Mouse (Mus musculus) heart, embryonic 13.5 days (tissue): Measurements from ENCODE around the gene Ankrd13b. TPM values are rescaled to one million over a fixed set of nuclear protein-coding genes. Genes with fewer than 3 reads are reported as not detected.
A peak's percentile ranks its signal among the peaks of the same experiment; 100 is the strongest.

Experiments
- ATAC-seq: fragments of 200-750 bp; cut with Nextera tagmentation; 2 replicates; pipeline ENCODE4 v1.8.0; 2017; ENCODE audit warnings: moderate TSS enrichment; ENCODE audit not compliant: insufficient number of reproducible peaks, low FRiP score, low TSS enrichment; ENCODE audit errors: extremely low read depth
- H3K27ac ChIP-seq: fragments of 300-500 bp; sonication (generic); replicated peaks from 2 replicates; pipeline ENCODE4 v1.5.1; 2015; ENCODE audit warnings: moderate library complexity, mild to moderate bottlenecking, inconsistent platforms
- H3K27me3 ChIP-seq: fragments of 300-500 bp; sonication (generic); replicated peaks from 2 replicates; pipeline ENCODE4 v1.6.1; 2015; ENCODE audit warnings: mild to moderate bottlenecking, inconsistent platforms
- H3K36me3 ChIP-seq: fragments of 300-500 bp; sonication (generic); 2 replicates; pipeline ENCODE4 v1.6.1; 2015; ENCODE audit warnings: mild to moderate bottlenecking, inconsistent platforms
- H3K4me1 ChIP-seq: fragments of 300-500 bp; sonication (generic); 2 replicates; pipeline ENCODE4 v1.6.1; 2015; ENCODE audit warnings: inconsistent platforms
- H3K4me2 ChIP-seq: fragments of 300-500 bp; sonication (generic); 2 replicates; pipeline ENCODE4 v1.6.1; 2015; ENCODE audit warnings: inconsistent platforms, mild to moderate bottlenecking, moderate library complexity
- H3K4me3 ChIP-seq: fragments of 300-500 bp; sonication (generic); 2 replicates; pipeline ENCODE4 v1.5.1; 2015; ENCODE audit warnings: moderate library complexity, mild to moderate bottlenecking, inconsistent platforms
- H3K9ac ChIP-seq: fragments of 300-500 bp; sonication (generic); 2 replicates; pipeline ENCODE4 v1.6.1; 2015; ENCODE audit warnings: inconsistent platforms, mild to moderate bottlenecking, moderate library complexity
- H3K9me3 ChIP-seq: fragments of 300-500 bp; sonication (generic); 2 replicates; pipeline ENCODE4 v1.6.1; 2016; ENCODE audit warnings: inconsistent platforms
- WGBS: fragments of 180-500 bp; shearing (Covaris S2); methylation state at CpG from one replicate; pipeline ENCODE4 v1.1.7; 2015; ENCODE audit warnings: mixed read lengths; 5-methylcytosine and 5-hydroxymethylcytosine counted together
- polyA plus RNA-seq: library from polyadenylated mRNA; unstranded; fragments of >200 nt; fragmentation: Nextera tagmentation; extraction: Ambion mirVana; gene quantifications from 2 replicates; pipeline ENCODE4 v1.2.1, GENCODE M21; 2015

The Ankrd13b gene
- polyA plus RNA-seq, 1 experiment from 2014 or later, result 2.6 TPM

DNA sequence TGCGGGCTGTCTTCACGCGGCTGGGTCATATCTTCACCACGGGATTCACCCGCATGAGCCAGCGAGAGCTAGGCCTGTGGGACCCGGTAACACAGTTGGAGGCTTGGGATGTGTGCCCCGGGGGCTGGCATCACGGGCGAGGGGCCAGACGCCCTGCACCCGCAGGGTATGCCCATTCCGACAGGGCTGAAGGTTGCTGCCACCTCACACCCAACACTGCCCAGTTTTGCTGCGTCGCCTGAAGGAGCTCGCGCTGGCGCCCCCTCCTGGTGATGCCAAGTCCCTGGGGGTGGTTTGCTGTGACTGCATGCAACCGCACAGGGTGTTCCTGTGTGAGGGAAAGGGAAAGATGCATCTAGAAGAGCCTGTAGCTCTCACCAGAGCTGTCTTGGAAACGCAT lies 21.7 kb downstream of the Ankrd13b start:
- 17% methylated on average over 20 of the region's 20 CpGs for WGBS
- Histone ChIP-seq H3K4me3 (no peak overlapping the region), H3K9ac (peak overlapping the region; percentile 41; the same call in 1 of the 2 replicates)

DNA sequence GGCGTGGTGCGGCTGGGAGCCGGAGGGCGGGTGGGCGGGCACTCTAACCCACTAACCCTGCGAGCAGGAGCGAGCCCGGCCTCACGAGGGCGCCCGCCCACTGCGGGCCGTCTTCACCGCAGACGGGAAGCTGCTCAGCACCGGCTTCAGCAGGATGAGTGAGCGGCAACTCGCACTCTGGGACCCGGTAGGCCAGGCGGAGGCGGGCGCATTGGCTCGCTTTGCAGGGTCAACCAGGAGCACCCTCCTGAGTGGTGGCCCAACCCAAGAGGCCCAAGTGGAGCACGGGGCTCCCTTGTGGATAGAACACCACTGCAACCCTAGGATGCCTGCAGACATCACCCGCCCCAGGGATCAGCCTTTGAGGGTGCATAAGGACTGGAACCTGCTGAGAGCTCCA lies 22.3 kb downstream of the Ankrd13b start:
- peak overlapping the region; percentile 41 for H3K9ac ChIP-seq
- peaks cover 53% of the 10 kb centered on the region for H3K27me3 ChIP-seq
- 7% methylated on average over 25 of the region's 25 CpGs for WGBS
- peak overlapping the region; percentile 8; the same call in 1 of the 2 replicates for H3K4me3 ChIP-seq
- H3K27ac ChIP-seq, result no peak overlapping the region
- H3K36me3 ChIP-seq, result peaks cover 33% of the 10 kb centered on the region
- ATAC-seq, result no peak
- peak overlapping the region; percentile 40 for H3K4me2 ChIP-seq
- no peaks in the 10 kb centered on the region for H3K9me3 ChIP-seq
- H3K4me1 ChIP-seq, result peaks cover 53% of the 10 kb centered on the region

More for the DNA sequence above, 21.7 kb downstream of the Ankrd13b start:
- Histone ChIP-seq H3K36me3 (peaks cover 39% of the 10 kb centered on the region), H3K4me1 (peaks cover 52% of the 10 kb centered on the region), H3K9me3 (no peaks in the 10 kb centered on the region), H3K27ac (no peak overlapping the region), H3K27me3 (peaks cover 53% of the 10 kb centered on the region), H3K4me2 (peak overlapping the region; percentile 40)
- ATAC-seq, result no peak

DNA sequence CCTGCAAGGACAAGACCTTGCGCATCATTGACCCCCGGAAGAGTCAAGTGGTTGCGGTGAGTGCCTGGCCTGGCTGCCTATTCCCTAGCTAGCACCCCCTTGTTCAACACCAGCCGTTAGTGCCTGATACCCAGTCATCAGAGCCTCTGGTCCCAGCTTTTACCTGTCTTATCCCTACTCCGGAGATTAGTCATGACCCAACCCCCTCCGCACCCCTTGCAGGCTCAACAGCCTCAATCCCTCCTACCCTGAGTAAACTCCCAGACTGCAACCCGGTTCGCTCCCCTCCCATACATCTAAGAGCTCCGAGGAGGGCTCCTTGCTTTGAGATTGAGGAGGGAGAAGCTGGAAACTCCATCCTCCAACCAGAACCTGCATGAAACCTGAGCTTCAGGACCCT lies 22.9 kb downstream of the Ankrd13b start:
- H3K27me3 ChIP-seq, result peaks cover 50% of the 10 kb centered on the region
- H3K36me3 ChIP-seq, result peaks cover 27% of the 10 kb centered on the region
- peak overlapping the region; percentile 40 for H3K4me2 ChIP-seq
- no peak overlapping the region for H3K27ac ChIP-seq
- no peaks in the 10 kb centered on the region for H3K9me3 ChIP-seq
- peak overlapping the region; percentile 41; the same call in 1 of the 2 replicates for H3K9ac ChIP-seq
- WGBS, result 38% methylated on average over 9 of the region's 9 CpGs
- peaks cover 60% of the 10 kb centered on the region for H3K4me1 ChIP-seq
- H3K4me3 ChIP-seq, result peak overlapping the region; percentile 8; the same call in 1 of the 2 replicates
- no peak for ATAC-seq

DNA sequence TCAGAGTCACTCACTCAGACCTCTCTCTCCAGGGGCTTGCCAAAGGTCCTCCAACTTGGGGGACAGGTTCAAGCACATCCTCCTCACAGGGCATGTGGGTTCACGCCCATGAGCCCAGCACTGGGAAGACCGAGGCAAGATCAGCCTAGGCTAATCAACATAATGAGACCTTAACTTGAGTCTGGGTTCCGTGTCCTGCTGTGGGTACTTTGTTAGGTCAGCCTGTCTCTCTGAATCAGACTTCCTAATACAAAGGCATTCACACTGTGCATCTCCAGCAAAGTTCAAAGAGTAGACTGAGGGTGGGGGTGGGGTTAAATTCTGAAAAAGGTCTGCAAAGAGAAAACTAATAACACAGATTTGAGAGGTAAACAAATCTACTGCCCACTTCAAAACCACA lies 24.4 kb downstream of the Ankrd13b start:
- Histone ChIP-seq H3K36me3 (peaks cover 18% of the 10 kb centered on the region), H3K27ac (peak overlapping the region; percentile 95), H3K4me2 (peak overlapping the region; percentile 27), H3K4me1 (peaks cover 66% of the 10 kb centered on the region), H3K4me3 (no peak overlapping the region), H3K9me3 (no peaks in the 10 kb centered on the region), H3K27me3 (peaks cover 58% of the 10 kb centered on the region), H3K9ac (peak overlapping the region; percentile 58; the same call in 1 of the 2 replicates)
- ATAC-seq, result no peak
- WGBS, result 70% methylated on average over 3 of the region's 3 CpGs

DNA sequence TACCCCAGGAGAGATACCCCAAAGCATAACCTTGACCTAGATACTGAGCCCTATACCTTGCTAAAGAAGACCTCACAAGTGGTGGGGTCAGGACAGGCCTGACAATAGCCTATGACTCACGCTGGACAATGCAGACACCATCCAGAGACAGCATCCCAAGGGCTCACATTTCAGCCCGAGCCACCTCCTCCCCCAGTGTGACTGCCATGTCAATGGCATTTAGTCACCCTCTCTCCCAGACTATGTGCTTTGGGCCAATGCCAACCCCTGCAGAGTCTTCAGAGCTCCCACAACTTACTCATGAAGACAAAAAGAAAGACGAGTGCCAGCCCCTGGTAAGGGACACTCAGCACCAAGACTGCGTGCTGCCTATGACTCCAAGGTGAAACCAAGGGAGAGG lies 24.8 kb downstream of the Ankrd13b start:
- 0 out of 2 replicates have a peak, but pooled peaks have one; percentile 15 for ATAC-seq
- H3K27ac ChIP-seq, result peak overlapping the region; percentile 95
- peaks cover 57% of the 10 kb centered on the region for H3K27me3 ChIP-seq
- H3K9me3 ChIP-seq, result no peaks in the 10 kb centered on the region
- H3K9ac ChIP-seq, result peak overlapping the region; percentile 58; the same call in 1 of the 2 replicates
- H3K4me3 ChIP-seq, result no peak overlapping the region
- peaks cover 17% of the 10 kb centered on the region for H3K36me3 ChIP-seq
- H3K4me2 ChIP-seq, result peak overlapping the region; percentile 27
- peaks cover 66% of the 10 kb centered on the region for H3K4me1 ChIP-seq
- 18% methylated on average over 4 of the region's 4 CpGs for WGBS

DNA sequence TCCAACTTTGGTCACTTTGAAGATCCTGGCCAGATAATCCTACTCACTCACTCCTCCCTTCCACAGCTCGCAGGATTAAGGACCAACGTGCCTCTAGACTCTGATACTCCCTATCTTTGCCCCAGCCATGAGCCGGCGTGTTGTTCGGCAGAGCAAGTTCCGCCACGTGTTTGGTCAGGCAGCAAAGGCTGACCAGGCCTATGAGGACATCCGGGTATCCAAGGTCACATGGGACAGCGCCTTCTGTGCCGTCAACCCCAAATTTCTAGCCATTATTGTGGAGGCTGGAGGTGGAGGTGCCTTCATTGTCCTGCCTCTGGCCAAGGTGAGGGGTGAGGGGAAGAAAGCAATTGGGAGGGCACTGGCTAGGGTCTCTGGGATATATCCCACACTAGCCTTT lies 25.7 kb downstream of the Ankrd13b start:
- Histone ChIP-seq H3K4me3 (peak overlapping the region; percentile 67; the same call in 1 of the 2 replicates), H3K27me3 (peaks cover 48% of the 10 kb centered on the region), H3K9me3 (no peaks in the 10 kb centered on the region), H3K27ac (peak overlapping the region; percentile 95), H3K36me3 (peaks cover 13% of the 10 kb centered on the region; the same call in 1 of the 2 replicates), H3K9ac (peak overlapping the region; percentile 89), H3K4me1 (peaks cover 66% of the 10 kb centered on the region), H3K4me2 (peak overlapping the region; percentile 88)
- WGBS, result 60% methylated on average over 10 of the region's 10 CpGs
- no peak for ATAC-seq

DNA sequence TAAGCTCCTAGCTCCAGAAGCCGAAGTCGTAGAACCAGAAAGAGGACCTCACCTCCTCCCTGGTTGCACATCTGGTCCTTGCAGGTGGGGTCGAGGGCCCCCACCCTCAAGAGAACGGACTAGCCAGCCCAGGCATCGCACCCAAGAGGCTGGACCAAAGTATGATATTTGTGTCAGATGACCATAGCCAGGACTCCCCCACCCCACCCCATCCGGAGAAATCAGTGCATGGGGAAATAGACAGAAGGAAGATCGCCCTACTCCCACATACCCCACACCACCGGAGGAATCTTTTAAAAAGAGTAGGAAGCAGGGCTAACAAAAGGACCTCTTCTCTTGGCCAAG lies 26.4 kb downstream of the Ankrd13b start:
- WGBS, result 33% methylated on average over 8 of the region's 8 CpGs
- ATAC-seq, result no peak
- peak overlapping the region; percentile 88 for H3K4me2 ChIP-seq
- H3K36me3 ChIP-seq, result 0 out of 2 replicates have a peak, but pooled peaks cover 13% of the 10 kb centered on the region
- peaks cover 66% of the 10 kb centered on the region for H3K4me1 ChIP-seq
- H3K27me3 ChIP-seq, result peaks cover 42% of the 10 kb centered on the region
- H3K9me3 ChIP-seq, result no peaks in the 10 kb centered on the region
- H3K4me3 ChIP-seq, result peak overlapping the region; percentile 67
- H3K9ac ChIP-seq, result peak overlapping the region; percentile 89
- H3K27ac ChIP-seq, result peak overlapping the region; percentile 95

DNA sequence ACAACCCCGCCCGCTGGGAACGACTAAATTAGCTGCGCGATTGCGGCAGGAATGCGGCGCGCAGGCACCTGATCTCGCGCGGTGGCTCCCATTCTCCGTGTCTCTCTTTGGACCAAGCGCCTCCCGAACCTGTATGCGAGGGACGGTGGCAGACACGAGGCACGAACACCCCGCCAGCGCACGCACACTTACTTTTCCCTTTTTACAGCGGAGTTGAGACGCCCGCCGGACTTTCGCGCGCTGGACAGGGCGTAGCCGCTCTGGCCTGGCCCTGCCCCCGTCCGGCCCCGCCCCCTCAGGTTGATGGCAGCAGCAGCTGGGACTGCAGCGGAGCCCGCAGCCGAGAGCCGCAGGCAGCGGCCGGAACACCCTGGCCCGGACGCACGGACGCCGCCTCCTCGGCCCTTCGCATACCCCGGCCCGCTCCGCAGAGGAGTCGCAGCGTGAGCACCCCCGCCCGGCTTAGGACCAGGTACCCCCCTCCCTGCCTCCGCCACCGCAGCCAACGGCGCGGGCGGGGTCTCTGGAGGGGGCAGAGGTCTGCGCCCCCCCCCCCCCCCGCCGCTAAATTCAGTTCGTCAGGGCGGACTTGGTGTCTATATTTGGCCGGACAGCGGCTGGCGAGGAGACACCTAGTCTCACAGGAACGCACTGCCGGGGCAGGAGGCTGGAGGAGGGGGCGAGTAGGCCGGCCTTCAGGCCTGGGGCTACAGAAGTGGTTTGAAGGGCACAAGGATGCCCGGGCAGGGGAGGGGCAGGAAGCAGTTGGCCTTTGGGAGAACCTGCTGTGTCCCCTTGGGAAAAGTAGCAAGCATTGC lies 27.0 kb downstream of the Ankrd13b start, which contains the start of gene Coro6:
Coro6 (plus strand) TSS at position 129 of the 818 bp plus-strand sequence.
- peak; percentile 64; the same call in 1 of the 2 replicates for ATAC-seq
- Histone ChIP-seq H3K27me3 (peaks cover 36% of the 10 kb centered on the region), H3K4me2 (peak within 1 kb of the TSS; percentile 88), H3K9ac (peak within 1 kb of the TSS; percentile 89), H3K27ac (peak within 1 kb of the TSS; percentile 95), H3K4me1 (peaks cover 61% of the 10 kb centered on the region), H3K9me3 (no peaks in the 10 kb centered on the region), H3K36me3 (peaks cover 19% of the 10 kb centered on the region; the same call in 1 of the 2 replicates), H3K4me3 (peak within 1 kb of the TSS; percentile 67)
- WGBS, result 1% methylated on average over 71 of the region's 73 CpGs

DNA sequence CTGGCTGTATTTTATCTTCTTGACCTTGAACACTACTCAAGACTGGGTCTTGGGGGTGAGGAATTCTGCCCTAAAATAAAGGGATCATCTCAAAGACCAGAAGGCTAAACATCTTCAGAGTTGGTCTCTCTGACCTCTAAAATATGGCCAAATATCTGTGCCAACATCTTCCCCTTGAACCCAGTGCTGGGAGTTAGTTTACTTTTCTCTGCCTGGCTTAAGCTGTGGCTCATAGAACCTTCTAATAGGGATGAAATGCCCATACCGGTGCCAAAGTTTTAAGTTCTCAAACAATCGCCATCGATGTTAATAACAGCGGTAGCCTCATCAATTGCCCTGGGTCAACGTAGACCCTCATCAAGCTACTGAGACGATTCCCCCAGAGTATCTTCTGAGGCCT lies 27.6 kb downstream of the Ankrd13b start:
- Histone ChIP-seq H3K27ac (peak overlapping the region; percentile 95), H3K9ac (peak overlapping the region; percentile 89), H3K27me3 (peaks cover 31% of the 10 kb centered on the region), H3K36me3 (peaks cover 20% of the 10 kb centered on the region; the same call in 1 of the 2 replicates), H3K4me1 (peaks cover 60% of the 10 kb centered on the region), H3K4me2 (peak overlapping the region; percentile 88), H3K4me3 (peak overlapping the region; percentile 67), H3K9me3 (no peaks in the 10 kb centered on the region)
- ATAC-seq, result no peak
- WGBS, result 4% methylated on average over 6 of the region's 6 CpGs

DNA sequence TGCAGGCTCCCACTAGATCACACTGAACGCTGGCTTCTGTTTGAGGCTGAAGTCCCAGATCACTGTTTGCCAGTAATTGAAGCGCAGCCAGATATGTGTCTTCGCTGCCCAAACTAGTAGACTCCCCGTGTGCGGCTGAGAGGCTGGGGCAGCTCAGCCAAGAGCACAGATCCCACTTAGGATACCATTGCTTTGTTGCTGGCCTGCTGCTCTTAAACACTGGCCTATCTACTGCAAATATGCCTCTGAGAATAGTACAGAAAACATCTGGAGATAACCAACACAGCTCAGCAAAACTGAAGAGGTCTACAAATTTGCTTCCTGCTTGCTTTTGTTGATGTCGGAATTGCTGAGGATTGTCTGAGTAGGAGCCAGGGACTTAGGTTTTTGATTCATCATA lies 32.6 kb downstream of the Ankrd13b start:
- peaks cover 26% of the 10 kb centered on the region for H3K4me1 ChIP-seq
- peak overlapping the region; percentile 78 for H3K27ac ChIP-seq
- H3K4me3 ChIP-seq, result no peak overlapping the region
- ATAC-seq, result no peak
- peak overlapping the region; percentile 18 for H3K4me2 ChIP-seq
- H3K36me3 ChIP-seq, result peaks cover 56% of the 10 kb centered on the region
- no peaks in the 10 kb centered on the region for H3K9me3 ChIP-seq
- peaks cover 10% of the 10 kb centered on the region for H3K27me3 ChIP-seq
- 35% methylated on average over 6 of the region's 6 CpGs for WGBS
- no peak overlapping the region for H3K9ac ChIP-seq

DNA sequence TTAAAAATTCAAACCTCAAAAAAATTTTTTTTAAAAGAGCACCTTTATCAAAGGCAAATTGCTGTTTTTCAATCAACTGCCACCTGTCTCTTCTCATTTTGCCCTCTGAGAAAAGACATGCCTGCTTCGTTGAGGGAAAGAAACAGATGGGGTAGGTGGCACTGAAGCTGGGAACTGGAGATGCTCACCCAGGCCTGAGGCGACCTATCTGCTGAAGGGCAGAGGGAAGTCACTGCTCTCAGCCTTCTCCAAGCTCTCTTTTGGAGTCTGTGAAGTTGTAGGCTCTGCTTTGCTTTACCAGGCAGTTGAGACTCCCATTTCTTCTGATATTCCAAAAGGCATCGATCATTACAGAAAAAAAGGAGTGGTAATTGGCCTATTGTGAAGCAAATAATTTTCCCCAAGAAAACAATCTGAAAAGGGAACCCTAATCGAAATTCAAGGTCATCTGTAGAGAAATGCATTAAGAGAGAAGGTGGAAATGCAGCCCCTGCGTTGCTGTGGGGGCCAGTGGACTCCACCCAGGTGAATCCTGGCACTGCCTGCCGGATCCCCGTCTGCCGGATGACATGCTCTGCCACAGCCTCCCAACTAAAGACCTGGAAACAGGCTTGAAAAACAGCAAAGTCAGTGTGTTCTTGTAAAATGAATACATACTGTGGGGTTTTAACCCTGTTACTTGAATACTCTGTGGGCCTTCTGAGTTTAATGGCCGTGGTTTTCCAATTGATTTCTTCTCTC lies 33.5 kb downstream of the Ankrd13b start:
- peak overlapping the region; percentile 1; the same call in 1 of the 2 replicates for H3K27ac ChIP-seq
- H3K27me3 ChIP-seq, result peaks cover 6% of the 10 kb centered on the region
- H3K9me3 ChIP-seq, result no peaks in the 10 kb centered on the region
- H3K4me2 ChIP-seq, result no peak overlapping the region
- H3K4me1 ChIP-seq, result peaks cover 16% of the 10 kb centered on the region
- whole genome bisulfite sequencing, result 80% methylated on average over 9 of the region's 9 CpGs
- H3K9ac ChIP-seq, result peak overlapping the region; percentile 9
- no peak for ATAC-seq
- H3K4me3 ChIP-seq, result no peak overlapping the region
- H3K36me3 ChIP-seq, result peaks cover 64% of the 10 kb centered on the region
